Mouse (Mus musculus): Measurements from ENCODE around the gene Dnajb2.

Gene Dnajb2

GRCm38 (mm10) chr1:75236117-75237050 lies at the start of gene Dnajb2:
TSS of gene Dnajb2 (plus strand) at chr1:75236406.
- DNase-seq (ENCODE audit: low read depth, low spot score) = peak; percentile 77

- no peak for DNase-seq (ENCODE audit: low read depth, low spot score)
Observed at GRCm38 (mm10) chr1:75187126-75187525, 49.1 kb upstream of the Dnajb2 start.

GRCm38 (mm10) chr1:75187914-75188483 lies 48.2 kb upstream of the Dnajb2 start:
- no peak for DNase-seq (ENCODE audit: low read depth, low spot score)

- DNase-seq (ENCODE audit: low read depth, low spot score) = no peak
Observed at GRCm38 (mm10) chr1:75190577-75190976, 45.6 kb upstream of the Dnajb2 start.

GRCm38 (mm10) chr1:75191258-75191621 lies 45.0 kb upstream of the Dnajb2 start:
- no peak for DNase-seq (ENCODE audit: low read depth, low spot score)

GRCm38 (mm10) chr1:75191622-75192402 lies 44.4 kb upstream of the Dnajb2 start, which contains the start of the genes Ankzf1 and Atg9a:
TSS of gene Ankzf1 (plus strand) at chr1:75192151.
TSS of gene Atg9a (minus strand) at chr1:75192196.
- DNase-seq (ENCODE audit: low read depth, low spot score) = peak; percentile 97

- no peak for DNase-seq (ENCODE audit: low read depth, low spot score)
Observed at GRCm38 (mm10) chr1:75192452-75192851, 43.8 kb upstream of the Dnajb2 start.

- no peak for DNase-seq (ENCODE audit: low read depth, low spot score)
Observed at GRCm38 (mm10) chr1:75201236-75201635, 35.0 kb upstream of the Dnajb2 start.

GRCm38 (mm10) chr1:75208967-75209678 lies 27.1 kb upstream of the Dnajb2 start:
- DNase-seq (ENCODE audit: low read depth, low spot score) = peak; percentile 18

- peak; percentile 95 for DNase-seq (ENCODE audit: low read depth, low spot score)
Observed at GRCm38 (mm10) chr1:75210136-75211087, 25.8 kb upstream of the Dnajb2 start, which contains the start of the genes Glb1l and Stk16. TSS of gene Glb1l (minus strand) at chr1:75210813. TSS of gene Stk16 (plus strand) at chr1:75210838.

- no peak for DNase-seq (ENCODE audit: low read depth, low spot score)
Observed at GRCm38 (mm10) chr1:75211141-75211708, 25.0 kb upstream of the Dnajb2 start.

- DNase-seq (ENCODE audit: low read depth, low spot score) = no peak
Observed at GRCm38 (mm10) chr1:75212542-75212941, 23.7 kb upstream of the Dnajb2 start.

GRCm38 (mm10) chr1:75213096-75213495 lies 23.1 kb upstream of the Dnajb2 start:
- DNase-seq (ENCODE audit: low read depth, low spot score) = no peak

- DNase-seq (ENCODE audit: low read depth, low spot score) = no peak
Observed at GRCm38 (mm10) chr1:75214442-75214841, 21.8 kb upstream of the Dnajb2 start.

GRCm38 (mm10) chr1:75214886-75215285 lies 21.3 kb upstream of the Dnajb2 start:
- DNase-seq (ENCODE audit: low read depth, low spot score) = no peak

- DNase-seq (ENCODE audit: low read depth, low spot score) = no peak
Observed at GRCm38 (mm10) chr1:75215785-75216184, 20.4 kb upstream of the Dnajb2 start.

- no peak for DNase-seq (ENCODE audit: low read depth, low spot score)
Observed at GRCm38 (mm10) chr1:75216797-75217585, 19.2 kb upstream of the Dnajb2 start.

- no peak for DNase-seq (ENCODE audit: low read depth, low spot score)
Observed at GRCm38 (mm10) chr1:75217893-75218226, 18.3 kb upstream of the Dnajb2 start.
